Mouse (Mus musculus) heart, adult 2 months (tissue): ENCODE data around the gene Faf1. TPM values are rescaled to one million over a fixed set of nuclear protein-coding genes. Genes with fewer than 3 reads are reported as not detected.

Experiments
- DNase-seq, 2 experiments: peaks; one replicate each; pipeline ENCODE4 v3.0.0; 2021
- H3K27ac ChIP-seq: fragments of 200-600 bp; 2 replicates; pipeline ENCODE4 v1.8.1; 2022
- H3K27me3 ChIP-seq: fragments of 200-500 bp; 2 replicates; pipeline ENCODE4 v1.6.1; 2012; ENCODE audit warnings: mild to moderate bottlenecking, low read length, inconsistent platforms, mixed read lengths; ENCODE audit not compliant: control insufficient read depth, insufficient read depth
- H3K36me3 ChIP-seq: fragments of 200-500 bp; 2 replicates; pipeline ENCODE4 v1.6.1; 2012; ENCODE audit warnings: low read length, inconsistent platforms; ENCODE audit not compliant: control insufficient read depth, insufficient read depth
- H3K4me1 ChIP-seq: fragments of 200-500 bp; 2 replicates; pipeline ENCODE4 v1.6.1; 2011; ENCODE audit warnings: low read length; ENCODE audit not compliant: control insufficient read depth, insufficient read depth
- H3K4me3 ChIP-seq: fragments of 200-600 bp; 2 replicates; pipeline ENCODE4 v1.8.1; 2022
- H3K79me2 ChIP-seq: fragments of 200-500 bp; replicated peaks from 2 replicates; pipeline ENCODE4 v1.6.1; 2012; ENCODE audit warnings: mild to moderate bottlenecking, inconsistent platforms, low read length, moderate library complexity, mixed read lengths; ENCODE audit not compliant: control insufficient read depth, insufficient read depth
- H3K9ac ChIP-seq: fragments of 200-500 bp; 2 replicates; pipeline ENCODE4 v1.6.1; 2012; ENCODE audit warnings: low read depth, mild to moderate bottlenecking, control low read depth, inconsistent platforms, low read length, mixed read lengths
- CTCF ChIP-seq: fragments of 200-600 bp; IDR thresholded peaks from 2 replicates; pipeline ENCODE4 v1.8.1; 2022; ENCODE audit warnings: antibody characterized with exemption, mild to moderate bottlenecking, moderate library complexity
- EP300 ChIP-seq: fragments of 200-500 bp; IDR thresholded peaks from 2 replicates; pipeline ENCODE4 v1.6.1; 2011; ENCODE audit warnings: low read depth, low read length, control low read depth; ENCODE audit not compliant: insufficient read depth
- POLR2A ChIP-seq: fragments of 200-500 bp; IDR thresholded peaks from 2 replicates; pipeline ENCODE4 v1.6.1; 2011; ENCODE audit warnings: mild to moderate bottlenecking, low read depth, low read length, control low read depth; ENCODE audit not compliant: insufficient read depth
- WGBS: fragments of 180-500 bp; shearing (Covaris S2); methylation state at CpG from one replicate; pipeline ENCODE4 v1.1.7; 2018; 5-methylcytosine and 5-hydroxymethylcytosine counted together
- intact Hi-C: fragments of 180-260 bp; cut with DNase I; formaldehyde crosslinking; loops from one replicate; pipeline ENCODE4 v1.15.1; 2025
- long read RNA-seq: library from polyadenylated mRNA; stranded (forward); transcript quantifications from one replicate; pipeline ENCODE4 v2.0.0, GENCODE M21; 2021
- polyA plus RNA-seq: library from polyadenylated mRNA; depleted of rRNA; stranded (reverse); fragments of >200 nt; gene quantifications from 2 replicates; pipeline ENCODE4 v1.2.3, GENCODE M21; 2012; rRNA removed
- total RNA-seq, 2 experiments: library from RNA; stranded (reverse); gene quantifications; 2 replicates each; pipeline ENCODE4 v1.2.3; 2021

The Faf1 gene
- total RNA-seq = 10 to 100 TPM; 37.1 to 46.0 TPM
- polyA plus RNA-seq = 9.6 and 18.5 TPM in 2 replicates
- long read RNA-seq, full-length matches to known transcripts = 180 of 186 reads
- long read RNA-seq, partial matches to known transcripts = 1 of 186 reads
- long read RNA-seq, other reads (novel, unspliced or antisense) = 5 of 186 reads

GRCm38 (mm10) chr4:109676218-109677215 lies at the start of gene Faf1:
TSS of gene Faf1 (plus strand) at chr4:109676588.
- Histone ChIP-seq H3K36me3 (peaks cover 2% of the 10 kb centered on the region; the same call in 1 of the 2 replicates), H3K27me3 (no peaks in the 10 kb centered on the region), H3K79me2 (peaks cover 3% of the 10 kb centered on the region; the same call in 1 of the 2 replicates), H3K9ac (peak within 1 kb of the TSS; percentile 88), H3K4me3 (peak within 1 kb of the TSS; percentile 88), H3K4me1 (peaks cover 2% of the 10 kb centered on the region), H3K27ac (peak within 1 kb of the TSS; percentile 93)
- TF ChIP-seq CTCF (peak; percentile 59), EP300 (no peak), POLR2A (peak; percentile 91)
- peak; percentile 99 for DNase-seq
- intact Hi-C loops = loop anchor here (1.0 to 10.0 kb wide), 2 partner anchors 10 to 392 kb away; partner anchors contain the start of gene Eps15
- under 1% methylated on average over 107 of the region's 107 CpGs for WGBS

- Histone ChIP-seq H3K36me3 (no peaks in the 10 kb centered on the region), H3K27me3 (no peaks in the 10 kb centered on the region), H3K79me2 (no peaks in the 10 kb centered on the region), H3K4me3 (no peak overlapping the region), H3K4me1 (no peaks in the 10 kb centered on the region), H3K9ac (no peak overlapping the region), H3K27ac (no peak overlapping the region)
- no peak for TF ChIP-seq CTCF
- no peak for TF ChIP-seq EP300
- no peak for TF ChIP-seq POLR2A
- intact Hi-C loops = no loop called here
- 48% methylated on average over 2 of the region's 2 CpGs for WGBS
- DNase-seq = no peak
Measured at GRCm38 (mm10) chr4:109630215-109630614, 46.2 kb upstream of the Faf1 start.

GRCm38 (mm10) chr4:109631029-109631428 lies 45.4 kb upstream of the Faf1 start:
- H3K4me1 ChIP-seq = no peaks in the 10 kb centered on the region
- intact Hi-C loops = no loop called here

GRCm38 (mm10) chr4:109634971-109635370 lies 41.4 kb upstream of the Faf1 start:
- no peak overlapping the region for H3K4me3 ChIP-seq
- TF ChIP-seq EP300 (no peak), CTCF (peak; percentile 27; the same call in 1 of the 2 replicates)
- no peaks in the 10 kb centered on the region for H3K27me3 ChIP-seq
- no peak overlapping the region for H3K9ac ChIP-seq
- no peak overlapping the region for H3K27ac ChIP-seq
- no peaks in the 10 kb centered on the region for H3K4me1 ChIP-seq
- H3K79me2 ChIP-seq = no peaks in the 10 kb centered on the region
- WGBS = 93% methylated on average over 2 of the region's 2 CpGs
- no peaks in the 10 kb centered on the region for H3K36me3 ChIP-seq
- intact Hi-C loops = no loop called here
- no peak for DNase-seq

More at GRCm38 (mm10) chr4:109631029-109631428, 45.4 kb upstream of the Faf1 start:
- Histone ChIP-seq H3K27me3 (no peaks in the 10 kb centered on the region), H3K4me3 (no peak overlapping the region), H3K9ac (no peak overlapping the region), H3K79me2 (no peaks in the 10 kb centered on the region), H3K36me3 (no peaks in the 10 kb centered on the region), H3K27ac (no peak overlapping the region)
- DNase-seq = no peak
- TF ChIP-seq EP300 (no peak), POLR2A (no peak), CTCF (no peak)
- 87% methylated on average over 4 of the region's 4 CpGs for WGBS

- no peak overlapping the region for H3K9ac ChIP-seq
- no peaks in the 10 kb centered on the region; the same call in 1 of the 2 replicates for H3K4me1 ChIP-seq
- no peaks in the 10 kb centered on the region for H3K27me3 ChIP-seq
- no peak overlapping the region for H3K27ac ChIP-seq
- no peak for TF ChIP-seq CTCF
- no peak for TF ChIP-seq EP300
- TF ChIP-seq POLR2A = no peak
- intact Hi-C loops = no loop called here
- 83% methylated on average over 9 of the region's 9 CpGs for WGBS
- no peak overlapping the region for H3K4me3 ChIP-seq
- no peak for DNase-seq
- H3K79me2 ChIP-seq = no peaks in the 10 kb centered on the region
- no peaks in the 10 kb centered on the region for H3K36me3 ChIP-seq
Measured at GRCm38 (mm10) chr4:109639356-109639755, 37.0 kb upstream of the Faf1 start.

- H3K4me1 ChIP-seq = no peaks in the 10 kb centered on the region; the same call in 1 of the 2 replicates
- no peak overlapping the region for H3K27ac ChIP-seq
- no peaks in the 10 kb centered on the region for H3K36me3 ChIP-seq
- TF ChIP-seq CTCF (no peak), POLR2A (no peak)
- no peak overlapping the region for H3K4me3 ChIP-seq
- WGBS = 86% methylated on average over 7 of the region's 7 CpGs
- H3K27me3 ChIP-seq = no peaks in the 10 kb centered on the region
- intact Hi-C loops = no loop called here
- no peaks in the 10 kb centered on the region for H3K79me2 ChIP-seq
- no peak overlapping the region for H3K9ac ChIP-seq
- no peak for DNase-seq
Measured at GRCm38 (mm10) chr4:109640141-109640540, 36.2 kb upstream of the Faf1 start.
